Mouse (Mus musculus) mouse embryonic stem cell (cell line): ENCODE results near the gene Lgals12.

ENCODE experiments used
- in situ Hi-C, 2 experiments: fragments of 300-500 bp; cut with MboI; formaldehyde crosslinking; loops; 1 replicate in 1 of 2; 3 replicates in 1 of 2; pipeline ENCODE4 v1.14.3; 2019 to 2020; ENCODE audit warnings: low sequenced_read_pairs in 2 of 2, low pct_unique_long_range_greater_than_20kb in 1 of 2, mixed read lengths in 1 of 2; ENCODE audit not compliant: unreplicated experiment in 1 of 2

Lgals12 gene

GRCm38 (mm10) chr19:7553441-7553840, 53.6 kb downstream of the Lgals12 start:
- in situ Hi-C loops, result no loop called here

GRCm38 (mm10) chr19:7552301-7552673, 54.7 kb downstream of the Lgals12 start:
- in situ Hi-C loops, result no loop called here

- in situ Hi-C loops, result no loop called here
Measured at GRCm38 (mm10) chr19:7551550-7552300, 55.3 kb downstream of the Lgals12 start.

- in situ Hi-C loops, result no loop called here
Measured at GRCm38 (mm10) chr19:7548924-7549323, 58.1 kb downstream of the Lgals12 start.
